Mouse (Mus musculus) inflammation-experienced regulatory T-cells, adult 6 months (primary cell): ENCODE data around the gene Sema7a. TPM values are rescaled to one million over a fixed set of nuclear protein-coding genes. Genes with fewer than 3 reads are reported as not detected.

Source experiments
- ATAC-seq: one replicate; pipeline ENCODE4 v1.8.0; 2017
- polyA plus RNA-seq, 3 experiments: library from polyadenylated mRNA; unstranded; fragments of 100-300 nt; shearing (Covaris generic); gene quantifications; one replicate each; pipeline ENCODE4 v1.2.1; 2017

Sema7a gene
- polyA plus RNA-seq, result 1 to 10 TPM in 1 of 3 experiments, not detected in 2; 1.8 TPM

GRCm38 (mm10) chr9:57939431-57940348, at the start of gene Sema7a:
Sema7a (plus strand) TSS chr9:57940112.
- peak; percentile 74 for ATAC-seq

GRCm38 (mm10) chr9:57900478-57900877, 39.4 kb upstream of the Sema7a start:
- ATAC-seq, result no peak

- ATAC-seq, result no peak
Observed at GRCm38 (mm10) chr9:57901197-57901596, 38.7 kb upstream of the Sema7a start.

DNA sequence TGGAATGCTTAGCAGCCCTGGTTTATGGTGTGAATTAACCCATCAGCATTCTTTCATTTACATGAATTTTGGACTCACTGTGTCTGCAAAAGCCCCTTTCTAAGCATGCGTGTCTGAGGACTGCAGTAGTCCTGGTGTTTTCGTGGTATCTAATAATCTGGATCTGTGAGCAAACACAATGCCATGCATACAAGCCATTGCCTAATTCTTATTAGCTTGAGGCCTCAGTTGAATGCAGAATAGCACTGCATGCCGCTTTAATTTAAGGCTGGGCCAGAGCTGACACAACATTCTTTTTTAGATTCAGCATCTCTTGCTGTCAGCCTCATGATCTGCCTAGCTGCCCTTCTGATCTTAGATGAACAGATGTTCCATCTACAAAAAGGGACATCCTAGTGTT, 38.3 kb upstream of the Sema7a start:
- no peak for ATAC-seq

- ATAC-seq, result no peak
Observed at GRCm38 (mm10) chr9:57902132-57902531, 37.8 kb upstream of the Sema7a start.

DNA sequence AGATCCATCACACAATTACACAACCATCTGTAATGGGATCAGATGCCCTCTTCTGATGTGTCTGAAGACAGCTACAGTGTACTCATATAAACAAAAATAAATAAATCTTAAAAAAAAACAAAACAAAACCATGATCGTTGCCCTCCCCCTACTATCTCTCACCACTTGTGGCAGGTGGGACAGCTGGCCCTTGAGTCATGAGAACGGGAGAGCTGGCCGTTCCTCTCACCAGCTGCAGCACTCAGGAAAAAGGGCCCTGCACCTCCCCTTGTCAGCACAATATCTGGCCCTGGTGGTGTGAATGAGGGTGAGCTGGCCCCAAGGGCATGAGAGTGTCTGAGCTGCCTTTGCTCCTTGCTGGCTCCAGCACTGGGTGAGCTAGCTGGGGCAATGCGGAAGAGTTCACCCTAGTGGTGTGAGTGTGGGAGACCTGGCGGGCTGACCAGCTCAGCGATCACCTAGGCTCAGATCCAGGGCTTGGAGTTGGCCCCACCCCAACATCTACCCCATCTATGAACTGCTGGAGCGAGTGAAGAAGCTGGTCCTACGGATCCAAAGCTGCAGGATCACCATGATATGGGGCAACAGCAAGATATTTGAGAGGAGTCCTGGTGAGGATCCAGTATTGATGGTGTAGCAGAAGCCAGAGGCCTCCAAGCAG, 36.2 kb upstream of the Sema7a start:
- no peak for ATAC-seq

DNA sequence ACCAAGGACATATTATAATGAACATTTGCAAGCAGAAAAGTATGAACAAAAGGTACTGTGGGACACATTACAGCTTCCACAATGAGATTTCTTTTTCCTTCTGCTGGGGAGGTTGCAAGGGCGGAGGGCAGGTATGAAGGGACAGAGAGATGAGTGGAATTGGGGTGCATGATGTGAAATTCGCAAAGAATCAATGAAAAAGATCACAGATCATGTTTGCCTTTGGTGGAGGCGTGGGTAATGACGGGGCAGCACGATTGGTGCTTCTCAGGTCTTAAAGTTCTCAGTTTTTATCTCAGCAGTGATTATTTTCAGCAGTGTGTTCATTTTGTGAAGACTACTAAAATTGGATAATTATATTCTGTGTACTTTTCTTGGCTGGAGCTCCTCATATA, 35.7 kb upstream of the Sema7a start:
- no peak for ATAC-seq

DNA sequence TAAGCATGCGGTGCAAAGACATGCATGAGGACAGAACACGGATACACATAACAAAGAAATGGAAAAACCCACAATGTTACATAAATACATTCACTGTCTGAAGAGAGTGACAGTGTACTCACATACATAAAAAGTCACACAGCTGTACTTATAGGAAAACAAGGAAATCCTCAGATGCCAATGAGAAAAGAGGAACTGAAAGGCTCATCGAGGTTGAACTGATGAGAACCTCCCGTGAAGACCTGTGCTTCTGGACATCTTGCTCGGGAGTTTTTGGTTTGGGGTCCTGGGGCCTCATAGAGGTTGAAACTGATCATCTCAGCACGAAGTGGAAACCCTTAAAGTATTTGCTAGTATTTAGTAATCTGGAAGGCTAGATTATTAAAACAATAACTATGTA, 32.7 kb upstream of the Sema7a start:
- ATAC-seq, result no peak

- ATAC-seq, result peak; percentile 98
Observed at GRCm38 (mm10) chr9:57910254-57911160, 29.4 kb upstream of the Sema7a start, which contains the start of gene Ubl7. Ubl7 (plus strand) TSS chr9:57910979.

- no peak for ATAC-seq
Observed at GRCm38 (mm10) chr9:57912571-57912970, 27.3 kb upstream of the Sema7a start.

- ATAC-seq, result no peak
Observed at GRCm38 (mm10) chr9:57921491-57922060, 18.3 kb upstream of the Sema7a start.

- ATAC-seq, result no peak
Observed at GRCm38 (mm10) chr9:57922381-57922780, 17.5 kb upstream of the Sema7a start.

- no peak for ATAC-seq
Observed at GRCm38 (mm10) chr9:57923046-57923445, 16.9 kb upstream of the Sema7a start.

DNA sequence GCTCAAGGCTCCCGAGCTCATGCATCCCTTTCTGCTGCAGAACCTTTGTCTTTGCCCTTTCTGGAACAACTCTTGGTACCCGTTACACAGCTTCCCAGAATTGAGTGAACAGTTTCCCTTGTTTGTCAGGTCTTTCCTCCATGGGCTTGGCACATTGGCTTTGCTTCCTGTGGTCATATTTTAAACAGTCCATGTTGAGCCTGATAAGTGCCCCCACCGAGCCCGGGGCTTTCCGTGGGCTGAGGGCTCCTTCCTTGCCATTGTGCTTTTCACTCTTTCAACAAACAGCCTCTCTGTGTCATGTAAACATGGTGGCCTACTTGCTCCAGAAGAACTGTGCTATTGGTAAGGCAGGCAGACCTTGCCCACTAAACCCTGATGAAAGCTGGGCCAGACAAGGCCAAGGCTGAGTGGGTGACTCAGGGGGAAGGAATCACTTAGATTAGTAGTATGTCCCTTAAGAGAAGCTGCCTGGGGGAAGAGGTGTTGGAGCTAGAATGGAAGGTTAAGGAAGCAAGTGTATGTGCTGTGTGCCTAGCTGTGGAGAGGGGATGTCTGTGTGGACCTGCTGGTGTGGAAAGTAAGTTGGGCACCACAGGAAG, 8.6 kb upstream of the Sema7a start:
- no peak for ATAC-seq

- ATAC-seq, result no peak
Observed at GRCm38 (mm10) chr9:57932253-57932652, 7.7 kb upstream of the Sema7a start.

DNA sequence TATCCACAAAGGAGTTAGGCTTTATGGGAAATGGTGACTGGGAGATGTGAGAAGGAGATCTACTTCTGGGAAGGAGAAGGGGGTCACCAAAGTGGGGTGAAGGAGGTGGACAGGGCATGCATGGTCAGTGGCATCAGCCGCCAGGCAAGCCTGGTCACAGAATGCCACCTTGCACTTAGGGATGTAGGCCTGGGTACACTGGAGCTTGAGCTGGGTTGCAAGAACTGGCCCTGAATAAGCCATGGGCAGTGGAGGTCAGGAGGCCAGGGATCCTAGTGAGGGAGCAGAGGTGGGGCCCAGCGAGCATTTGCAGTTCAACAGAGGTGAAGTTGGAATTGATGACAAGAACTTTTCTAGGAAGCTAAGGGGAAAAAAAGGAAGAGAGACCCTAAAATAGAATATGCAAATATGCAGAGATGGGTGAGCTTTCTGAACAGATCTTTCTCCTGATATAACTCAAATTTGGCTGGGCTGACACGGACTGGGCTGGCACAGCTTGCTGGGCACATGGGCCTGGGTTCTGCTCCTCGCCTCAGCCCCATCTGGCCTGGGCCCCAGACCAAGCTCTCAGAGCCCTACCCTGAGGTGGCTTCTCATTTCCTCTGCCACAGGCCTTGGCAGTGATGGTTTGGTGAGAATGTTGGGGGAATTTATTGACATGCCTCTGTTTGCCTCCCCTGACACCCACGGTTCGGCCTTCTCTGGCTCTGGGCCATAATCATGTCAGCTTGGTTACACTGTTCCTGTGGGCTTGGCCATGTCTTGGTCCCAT, 6.9 kb upstream of the Sema7a start:
- no peak for ATAC-seq

DNA sequence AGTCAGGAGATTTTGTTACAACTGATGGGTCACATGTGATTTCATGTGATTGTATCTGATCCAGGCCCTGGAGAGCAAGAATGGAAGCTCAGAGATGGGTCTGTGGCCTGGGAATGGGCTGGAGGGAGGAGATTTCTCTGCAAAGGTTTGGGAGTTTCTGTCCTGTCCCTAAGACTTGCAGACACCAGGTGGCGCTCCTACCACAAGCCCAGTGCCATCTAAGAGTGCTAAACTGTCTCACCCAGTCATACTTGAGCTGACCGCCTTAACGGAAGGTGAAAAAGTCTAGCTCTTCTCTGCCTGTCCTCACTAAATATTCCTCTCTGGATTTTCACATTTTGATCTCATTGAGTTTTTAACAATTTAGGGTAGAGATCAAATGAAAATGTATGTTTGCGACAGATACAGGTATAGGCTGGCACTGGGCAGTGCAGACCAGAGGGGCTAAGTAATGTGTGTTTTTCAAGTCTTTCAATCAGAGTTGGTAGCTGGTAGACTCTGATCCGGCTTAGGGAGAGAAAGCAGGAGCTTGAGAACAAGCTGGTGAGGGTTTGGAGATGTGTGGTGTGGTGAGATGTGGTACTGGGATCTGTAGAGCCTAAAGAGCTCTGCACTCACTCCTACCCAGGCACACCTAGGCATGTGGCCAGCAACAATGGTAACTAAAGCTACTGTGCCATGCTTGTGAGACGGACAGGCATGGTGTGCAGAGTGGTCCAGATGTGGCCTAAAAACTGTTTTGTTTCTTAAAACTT, 4.1 kb upstream of the Sema7a start:
- no peak for ATAC-seq

- ATAC-seq, result no peak
Observed at GRCm38 (mm10) chr9:57937171-57937570, 2.7 kb upstream of the Sema7a start.

GRCm38 (mm10) chr9:57937651-57938050, 2.3 kb upstream of the Sema7a start:
- ATAC-seq, result no peak
